Mouse (Mus musculus): ENCODE results near the gene Wfdc18.

The Wfdc18 gene

GRCm38 (mm10) chr11:83708715-83709114 lies at the start of gene Wfdc18:
TSS of gene Wfdc18 (plus strand) at chr11:83709015.
- ATAC-seq (ENCODE audit: low TSS enrichment), result no peak

DNA sequence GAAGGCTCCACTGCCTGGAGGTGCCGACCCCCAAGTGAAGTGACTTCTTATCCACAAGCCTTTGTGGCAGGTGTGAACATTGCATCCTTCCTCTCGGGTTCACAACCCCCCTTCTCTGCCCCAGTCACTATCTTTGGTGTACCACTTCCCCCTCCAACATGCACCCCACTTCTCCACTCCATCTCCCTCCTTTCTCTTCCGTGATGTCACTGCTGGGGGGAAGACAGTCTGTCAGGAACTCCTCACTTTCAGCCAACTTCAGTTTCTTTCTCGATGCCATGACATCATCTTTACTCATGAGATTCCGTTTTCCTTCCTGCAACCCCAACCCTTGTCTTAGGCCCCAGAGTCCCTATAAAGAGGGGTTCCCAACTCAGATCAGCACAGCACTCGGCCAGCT lies 46.6 kb upstream of the Wfdc18 start, which contains the start of gene Ccl4:
Ccl4 (plus strand) TSS at position 381 of the 400 bp plus-strand sequence.
- ATAC-seq (ENCODE audit: low TSS enrichment), result no peak

GRCm38 (mm10) chr11:83663532-83663931 lies 45.3 kb upstream of the Wfdc18 start:
- ATAC-seq (ENCODE audit: low TSS enrichment), result no peak

GRCm38 (mm10) chr11:83671743-83672142 lies 37.1 kb upstream of the Wfdc18 start:
- no peak for ATAC-seq (ENCODE audit: low TSS enrichment)

DNA sequence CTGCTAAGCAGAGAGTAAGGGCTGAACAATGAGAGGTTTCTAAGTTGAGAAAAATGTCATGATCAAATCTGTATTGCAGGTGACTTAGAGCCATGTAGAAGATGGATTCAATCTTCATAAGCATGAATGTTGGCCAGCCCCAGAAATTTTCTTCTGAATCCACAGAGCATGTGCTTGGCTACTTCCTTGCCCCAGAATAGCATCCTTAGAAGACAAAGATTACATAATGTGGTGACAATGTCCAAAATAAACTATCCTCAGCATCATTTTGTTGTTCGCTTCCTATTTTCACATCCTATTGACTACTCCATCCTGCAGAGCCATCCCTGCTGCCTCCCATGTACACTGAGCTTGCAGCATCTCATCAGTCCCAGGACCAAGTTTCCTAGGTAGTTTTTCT lies 33.1 kb upstream of the Wfdc18 start:
- peak; percentile 52; the same call in 1 of the 2 replicates for ATAC-seq (ENCODE audit: low TSS enrichment)

DNA sequence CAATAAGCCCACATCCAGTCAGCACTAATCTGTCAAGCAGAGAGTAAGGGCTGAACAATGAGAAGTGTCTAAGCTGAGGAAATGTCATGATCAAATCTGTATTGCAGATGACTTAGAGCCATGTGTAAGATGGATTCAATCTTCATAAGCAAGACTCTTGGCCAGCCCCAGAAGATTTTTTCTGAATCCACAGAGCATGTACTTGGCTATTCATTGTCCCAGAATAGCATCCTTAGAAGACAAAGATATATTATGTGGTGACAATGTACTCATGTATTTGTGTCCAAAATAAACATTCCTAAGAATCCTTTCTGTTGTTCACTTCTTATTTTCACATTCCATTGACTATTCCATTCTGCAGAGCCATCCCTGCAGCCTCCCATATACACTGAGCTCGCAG lies 18.9 kb upstream of the Wfdc18 start:
- no peak for ATAC-seq (ENCODE audit: low TSS enrichment)

DNA sequence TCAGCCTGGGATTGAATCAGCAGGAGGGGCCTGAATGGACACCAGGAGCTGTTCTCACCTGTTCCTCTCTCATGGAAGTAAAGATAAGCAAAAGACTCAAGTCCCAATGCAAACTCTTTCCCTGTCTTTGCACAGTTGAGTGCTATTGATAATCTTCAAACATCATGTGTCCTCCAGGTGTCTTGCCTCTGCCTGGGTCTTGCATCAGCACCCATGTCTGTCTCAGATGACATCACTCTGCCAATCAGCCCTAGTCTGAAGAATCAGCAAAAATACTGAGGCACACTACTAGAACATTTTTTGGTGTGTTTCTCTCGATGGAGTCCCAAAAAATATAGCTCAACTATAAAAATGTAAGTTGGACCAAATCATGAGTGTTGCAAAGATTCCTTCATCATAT lies 16.8 kb upstream of the Wfdc18 start:
- no peak for ATAC-seq (ENCODE audit: low TSS enrichment)

- ATAC-seq (ENCODE audit: low TSS enrichment), result no peak
These were observed 5.1 kb upstream of the Wfdc18 start, which contains the start of gene Wfdc17 for GRCm38 (mm10) chr11:83703705-83704104. TSS of gene Wfdc17 (plus strand) at chr11:83703991.

- ATAC-seq (ENCODE audit: low TSS enrichment), result peak; percentile 55
These were observed 868 bp downstream of the Wfdc18 start for GRCm38 (mm10) chr11:83709683-83710082.

- no peak for ATAC-seq (ENCODE audit: low TSS enrichment)
These were observed 3.9 kb downstream of the Wfdc18 start for GRCm38 (mm10) chr11:83712671-83713070.

GRCm38 (mm10) chr11:83713925-83714324 lies 5.1 kb downstream of the Wfdc18 start:
- no peak for ATAC-seq (ENCODE audit: low TSS enrichment)

GRCm38 (mm10) chr11:83717042-83717665 lies 8.3 kb downstream of the Wfdc18 start:
- ATAC-seq (ENCODE audit: low TSS enrichment), result no peak

DNA sequence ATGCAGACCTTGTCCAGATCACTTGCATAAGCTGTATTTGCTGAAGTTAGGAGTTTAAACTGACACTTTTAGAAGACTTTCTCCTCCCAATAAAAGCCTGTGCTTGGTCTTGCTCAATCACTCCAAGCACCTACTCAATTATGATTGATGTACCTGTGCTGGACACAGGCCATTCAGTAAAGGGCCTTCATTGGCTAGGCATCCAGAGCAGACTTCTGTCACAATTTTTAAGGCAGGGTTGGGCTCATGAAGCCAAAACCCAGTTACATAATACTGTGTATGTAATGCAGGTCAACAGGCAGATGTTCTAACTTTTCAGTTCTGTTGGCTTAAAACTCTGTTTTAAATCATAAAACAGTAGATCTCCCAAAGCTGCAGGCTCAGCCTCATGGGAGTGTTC lies 12.0 kb downstream of the Wfdc18 start:
- no peak for ATAC-seq (ENCODE audit: low TSS enrichment)

DNA sequence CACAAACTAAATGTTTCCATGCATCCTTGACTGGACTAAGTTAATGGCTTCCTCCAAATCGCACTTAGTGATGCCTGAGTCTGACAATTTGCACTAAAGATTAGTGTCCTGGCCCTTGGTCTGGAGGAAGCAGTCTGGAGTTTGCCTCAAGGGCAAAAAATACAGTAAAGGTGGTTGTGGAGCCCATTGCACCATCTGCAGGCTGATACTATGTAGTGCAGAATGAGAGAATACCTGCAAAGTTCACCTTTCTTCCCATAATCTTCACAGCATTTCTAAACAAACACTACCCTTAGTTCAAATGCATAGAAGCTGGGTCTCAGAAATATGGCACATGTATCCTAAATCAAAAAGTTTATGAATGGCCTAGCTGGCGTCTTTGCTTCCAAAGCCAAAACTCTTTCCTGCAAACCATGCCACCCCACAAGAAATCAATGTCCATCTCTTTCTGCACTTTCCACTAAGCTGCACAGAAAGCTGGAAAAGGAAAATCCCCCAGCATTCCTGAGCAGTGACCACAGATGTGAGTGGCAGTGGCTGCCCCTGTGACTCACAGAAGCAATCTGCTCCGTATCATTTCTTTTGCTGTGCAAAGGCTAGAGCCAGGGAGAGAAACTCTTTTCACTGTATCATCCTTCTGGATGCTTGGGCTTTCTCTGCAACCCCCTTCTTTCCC lies 20.1 kb downstream of the Wfdc18 start:
- no peak for ATAC-seq (ENCODE audit: low TSS enrichment)

DNA sequence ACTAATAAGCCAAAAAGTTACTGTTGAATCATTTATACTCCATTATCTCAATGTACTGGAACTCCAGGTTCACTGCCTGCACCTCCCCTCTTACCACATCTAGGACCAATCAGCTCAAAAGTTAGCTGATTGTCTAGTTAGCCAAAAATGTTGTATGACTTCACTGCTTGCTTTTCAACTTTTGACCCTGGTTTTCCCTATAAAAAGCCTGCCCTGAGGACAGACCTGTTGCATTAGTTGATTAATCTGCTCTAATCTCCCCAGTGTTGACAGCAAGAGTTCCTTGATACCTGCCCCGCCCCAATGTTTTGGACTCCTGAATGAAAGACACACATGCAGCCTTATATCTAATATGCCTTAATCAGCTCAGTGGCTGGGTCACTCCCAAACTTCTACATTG lies 22.3 kb downstream of the Wfdc18 start:
- ATAC-seq (ENCODE audit: low TSS enrichment), result no peak

- no peak for ATAC-seq (ENCODE audit: low TSS enrichment)
These were observed 24.3 kb downstream of the Wfdc18 start for GRCm38 (mm10) chr11:83733071-83733640.

DNA sequence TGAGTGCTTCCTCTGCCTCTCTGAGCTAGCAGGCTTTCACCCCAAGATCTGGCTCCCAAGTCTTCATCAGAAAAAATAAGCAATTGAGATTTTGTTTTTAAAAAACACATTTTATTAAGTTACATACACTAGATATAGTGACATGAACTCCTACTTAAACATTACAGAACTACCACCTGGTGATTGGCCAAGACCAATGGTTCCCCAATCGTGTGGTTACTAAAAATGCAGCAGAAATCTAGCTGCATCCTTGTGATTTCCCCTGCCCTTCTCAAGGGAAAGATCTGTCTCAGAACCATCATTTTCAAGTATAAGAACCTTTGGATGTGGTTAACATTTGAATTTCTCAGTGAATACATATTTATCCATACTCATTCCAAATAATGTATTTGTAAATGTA lies 25.4 kb downstream of the Wfdc18 start:
- ATAC-seq (ENCODE audit: low TSS enrichment), result no peak

DNA sequence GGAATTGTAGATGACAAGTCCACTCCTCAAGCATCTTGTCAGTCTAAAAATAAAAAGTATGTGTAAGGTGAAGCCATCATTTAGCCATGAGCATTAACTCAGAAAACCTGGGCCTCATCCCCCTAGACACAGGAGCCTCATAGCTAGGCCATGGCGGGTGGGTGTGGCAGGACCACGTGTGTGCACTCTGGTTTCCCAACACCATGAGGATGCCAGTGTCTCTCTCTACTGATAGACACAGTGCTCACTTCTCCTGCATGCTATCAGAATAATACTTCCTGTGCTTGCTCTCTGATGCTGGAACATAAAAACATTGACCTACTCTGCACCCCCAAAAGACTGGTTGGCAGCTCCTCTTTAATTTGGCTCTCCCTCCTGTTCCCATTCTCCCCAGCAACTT lies 27.1 kb downstream of the Wfdc18 start:
- ATAC-seq (ENCODE audit: low TSS enrichment), result no peak

DNA sequence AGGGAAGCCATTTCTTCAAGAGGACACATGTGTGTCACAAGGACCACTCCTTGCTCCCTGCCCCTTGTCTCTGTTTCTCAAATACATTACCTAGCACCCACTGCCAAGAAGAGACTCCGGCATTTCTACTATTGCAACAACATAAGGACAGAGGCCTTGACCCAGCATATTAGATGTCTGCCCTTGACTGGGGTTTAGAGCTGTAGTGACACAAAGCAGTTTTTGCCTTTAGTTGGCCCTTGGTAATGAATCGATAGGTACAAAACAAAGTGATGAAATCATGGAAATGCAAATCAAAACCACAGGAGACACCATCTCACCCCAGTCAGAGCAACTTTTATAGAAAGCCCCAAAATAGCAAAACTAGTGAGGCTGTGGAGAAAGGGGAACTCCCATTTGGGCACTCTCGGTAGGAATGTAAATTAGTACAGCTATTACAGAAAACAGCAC lies 28.3 kb downstream of the Wfdc18 start:
- no peak for ATAC-seq (ENCODE audit: low TSS enrichment)

DNA sequence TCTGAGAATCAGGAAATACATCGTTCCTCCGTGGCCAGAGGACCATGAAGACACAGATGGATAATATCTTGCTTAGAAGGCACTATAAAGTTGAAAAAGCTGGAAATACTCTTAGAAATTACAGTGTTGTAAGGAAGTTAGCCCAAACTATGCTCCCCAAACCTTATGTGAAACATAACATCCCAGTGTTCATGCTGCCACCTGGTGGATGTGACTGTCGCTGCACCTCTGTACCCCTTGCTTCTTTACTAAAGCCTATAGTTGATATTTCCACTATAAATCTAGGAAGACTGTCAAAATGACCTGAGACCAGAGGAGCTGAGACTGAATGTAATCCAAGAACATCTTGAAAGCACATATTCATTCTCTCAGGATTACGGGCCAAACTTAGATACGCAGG lies 30.4 kb downstream of the Wfdc18 start:
- ATAC-seq (ENCODE audit: low TSS enrichment), result peak; percentile 89

- ATAC-seq (ENCODE audit: low TSS enrichment), result no peak
These were observed 31.7 kb downstream of the Wfdc18 start for GRCm38 (mm10) chr11:83740443-83740991.

- ATAC-seq (ENCODE audit: low TSS enrichment), result no peak
These were observed 33.0 kb downstream of the Wfdc18 start for GRCm38 (mm10) chr11:83741841-83742240.

All from frontal cortex, adult (tissue).